Mouse (Mus musculus): ENCODE results near the gene Htr6. TPM values are rescaled to one million over a fixed set of nuclear protein-coding genes. Genes with fewer than 3 reads are reported as not detected.

Gene Htr6
- polyA plus RNA-seq, 1 experiment = not detected

- no peak for DNase-seq
- WGBS = 72% methylated on average over 3 of the region's 3 CpGs
Observed at GRCm38 (mm10) chr4:139020385-139020784, 55.0 kb downstream of the Htr6 start.

GRCm38 (mm10) chr4:139019413-139019812 lies 56.0 kb downstream of the Htr6 start:
- no peak overlapping the region for H3K27ac ChIP-seq (ENCODE audit: control insufficient read depth, insufficient read depth, low read length)
- DNase-seq = no peak
- H3K4me1 ChIP-seq (replicated peaks; ENCODE audit: control insufficient read depth, insufficient read depth, low read length) = no peaks in the 10 kb centered on the region
- TF ChIP-seq POLR2A (IDR thresholded peaks at IDR 0.05; ENCODE audit: control insufficient read depth, extremely low read depth, insufficient read depth, low read length, poor library complexity) (no peak), CTCF (IDR thresholded peaks at IDR 0.05; ENCODE audit: borderline replicate concordance, control insufficient read depth, extremely low read depth, insufficient read depth, low read length, poor library complexity) (no peak)
- no peaks in the 10 kb centered on the region for H3K36me3 ChIP-seq (ENCODE audit: control insufficient read depth, insufficient read depth, low read length)
- no peaks in the 10 kb centered on the region for H3K27me3 ChIP-seq (ENCODE audit: control insufficient read depth, insufficient read depth, low read length)
- 92% methylated on average over 13 of the region's 13 CpGs for WGBS
- no peak overlapping the region for H3K4me3 ChIP-seq (ENCODE audit: control insufficient read depth, insufficient read depth, low read length)

More at GRCm38 (mm10) chr4:139020385-139020784, 55.0 kb downstream of the Htr6 start:
- TF ChIP-seq CTCF (IDR thresholded peaks at IDR 0.05; ENCODE audit: borderline replicate concordance, control insufficient read depth, extremely low read depth, insufficient read depth, low read length, poor library complexity) = no peak
- TF ChIP-seq POLR2A (IDR thresholded peaks at IDR 0.05; ENCODE audit: control insufficient read depth, extremely low read depth, insufficient read depth, low read length, poor library complexity) = no peak
- Histone ChIP-seq H3K4me3 (ENCODE audit: control insufficient read depth, insufficient read depth, low read length) (no peak overlapping the region), H3K27ac (ENCODE audit: control insufficient read depth, insufficient read depth, low read length) (no peak overlapping the region), H3K4me1 (replicated peaks; ENCODE audit: control insufficient read depth, insufficient read depth, low read length) (no peaks in the 10 kb centered on the region), H3K27me3 (ENCODE audit: control insufficient read depth, insufficient read depth, low read length) (no peaks in the 10 kb centered on the region), H3K36me3 (ENCODE audit: control insufficient read depth, insufficient read depth, low read length) (no peaks in the 10 kb centered on the region)

GRCm38 (mm10) chr4:139018976-139019375 lies 56.4 kb downstream of the Htr6 start:
- DNase-seq = no peak
- H3K27me3 ChIP-seq (ENCODE audit: control insufficient read depth, insufficient read depth, low read length) = no peaks in the 10 kb centered on the region
- no peaks in the 10 kb centered on the region for H3K4me1 ChIP-seq (replicated peaks; ENCODE audit: control insufficient read depth, insufficient read depth, low read length)
- no peak overlapping the region for H3K27ac ChIP-seq (ENCODE audit: control insufficient read depth, insufficient read depth, low read length)
- TF ChIP-seq POLR2A (IDR thresholded peaks at IDR 0.05; ENCODE audit: control insufficient read depth, extremely low read depth, insufficient read depth, low read length, poor library complexity) (no peak), CTCF (IDR thresholded peaks at IDR 0.05; ENCODE audit: borderline replicate concordance, control insufficient read depth, extremely low read depth, insufficient read depth, low read length, poor library complexity) (no peak)
- no peak overlapping the region for H3K4me3 ChIP-seq (ENCODE audit: control insufficient read depth, insufficient read depth, low read length)
- no peaks in the 10 kb centered on the region for H3K36me3 ChIP-seq (ENCODE audit: control insufficient read depth, insufficient read depth, low read length)
- WGBS = 94% methylated on average over 4 of the region's 4 CpGs

- H3K27ac ChIP-seq (ENCODE audit: control insufficient read depth, insufficient read depth, low read length) = no peak overlapping the region
- H3K4me1 ChIP-seq (replicated peaks; ENCODE audit: control insufficient read depth, insufficient read depth, low read length) = no peaks in the 10 kb centered on the region
- no peak overlapping the region for H3K4me3 ChIP-seq (ENCODE audit: control insufficient read depth, insufficient read depth, low read length)
- DNase-seq = no peak
- TF ChIP-seq CTCF (IDR thresholded peaks at IDR 0.05; ENCODE audit: borderline replicate concordance, control insufficient read depth, extremely low read depth, insufficient read depth, low read length, poor library complexity) (no peak), POLR2A (IDR thresholded peaks at IDR 0.05; ENCODE audit: control insufficient read depth, extremely low read depth, insufficient read depth, low read length, poor library complexity) (no peak)
- 98% methylated on average over 14 of the region's 14 CpGs for WGBS
- no peaks in the 10 kb centered on the region for H3K27me3 ChIP-seq (ENCODE audit: control insufficient read depth, insufficient read depth, low read length)
- no peaks in the 10 kb centered on the region for H3K36me3 ChIP-seq (ENCODE audit: control insufficient read depth, insufficient read depth, low read length)
Observed at GRCm38 (mm10) chr4:139018388-139018787, 57.0 kb downstream of the Htr6 start.

GRCm38 (mm10) chr4:139014793-139015192 lies 60.6 kb downstream of the Htr6 start:
- H3K27ac ChIP-seq (ENCODE audit: control insufficient read depth, insufficient read depth, low read length) = no peak overlapping the region
- DNase-seq = no peak
- no peaks in the 10 kb centered on the region for H3K27me3 ChIP-seq (ENCODE audit: control insufficient read depth, insufficient read depth, low read length)
- no peak for TF ChIP-seq POLR2A (IDR thresholded peaks at IDR 0.05; ENCODE audit: control insufficient read depth, extremely low read depth, insufficient read depth, low read length, poor library complexity)
- TF ChIP-seq CTCF (IDR thresholded peaks at IDR 0.05; ENCODE audit: borderline replicate concordance, control insufficient read depth, extremely low read depth, insufficient read depth, low read length, poor library complexity) = peak; percentile 57; the same call in 1 of the 2 replicates
- H3K4me3 ChIP-seq (ENCODE audit: control insufficient read depth, insufficient read depth, low read length) = no peak overlapping the region
- no peaks in the 10 kb centered on the region for H3K4me1 ChIP-seq (replicated peaks; ENCODE audit: control insufficient read depth, insufficient read depth, low read length)
- WGBS = 92% methylated on average over 6 of the region's 6 CpGs
- H3K36me3 ChIP-seq (ENCODE audit: control insufficient read depth, insufficient read depth, low read length) = no peaks in the 10 kb centered on the region

- H3K27me3 ChIP-seq (ENCODE audit: control insufficient read depth, insufficient read depth, low read length) = no peaks in the 10 kb centered on the region
- WGBS = 93% methylated on average over 11 of the region's 11 CpGs
- H3K27ac ChIP-seq (ENCODE audit: control insufficient read depth, insufficient read depth, low read length) = no peak overlapping the region
- H3K36me3 ChIP-seq (ENCODE audit: control insufficient read depth, insufficient read depth, low read length) = no peaks in the 10 kb centered on the region
- DNase-seq = no peak
- TF ChIP-seq POLR2A (IDR thresholded peaks at IDR 0.05; ENCODE audit: control insufficient read depth, extremely low read depth, insufficient read depth, low read length, poor library complexity) (no peak), CTCF (IDR thresholded peaks at IDR 0.05; ENCODE audit: borderline replicate concordance, control insufficient read depth, extremely low read depth, insufficient read depth, low read length, poor library complexity) (no peak)
- H3K4me1 ChIP-seq (replicated peaks; ENCODE audit: control insufficient read depth, insufficient read depth, low read length) = no peaks in the 10 kb centered on the region
- no peak overlapping the region for H3K4me3 ChIP-seq (ENCODE audit: control insufficient read depth, insufficient read depth, low read length)
Observed at GRCm38 (mm10) chr4:139013281-139013680, 62.1 kb downstream of the Htr6 start.

GRCm38 (mm10) chr4:139011201-139011702 lies 64.1 kb downstream of the Htr6 start:
- Histone ChIP-seq H3K4me1 (replicated peaks; ENCODE audit: control insufficient read depth, insufficient read depth, low read length) (no peaks in the 10 kb centered on the region), H3K4me3 (ENCODE audit: control insufficient read depth, insufficient read depth, low read length) (no peak overlapping the region), H3K36me3 (ENCODE audit: control insufficient read depth, insufficient read depth, low read length) (no peaks in the 10 kb centered on the region), H3K27me3 (ENCODE audit: control insufficient read depth, insufficient read depth, low read length) (no peaks in the 10 kb centered on the region), H3K27ac (ENCODE audit: control insufficient read depth, insufficient read depth, low read length) (no peak overlapping the region)
- TF ChIP-seq CTCF (IDR thresholded peaks at IDR 0.05; ENCODE audit: borderline replicate concordance, control insufficient read depth, extremely low read depth, insufficient read depth, low read length, poor library complexity) (no peak), POLR2A (IDR thresholded peaks at IDR 0.05; ENCODE audit: control insufficient read depth, extremely low read depth, insufficient read depth, low read length, poor library complexity) (no peak)
- DNase-seq = no peak
- WGBS = over 99% methylated on average over 13 of the region's 13 CpGs

Other genes starting within 250 kb of the Htr6 start
- gene Pla2g5, start 212.1 kb downstream of the Htr6 start, polyA plus RNA-seq (2012; rRNA removed) = 1.1 and 11.5 TPM in 2 replicates
- gene Gm13030, start 201.6 kb downstream of the Htr6 start, polyA plus RNA-seq (2012; rRNA removed) = not detected in 2 replicates
- 1.1 and 1.6 TPM in 2 replicates for gene Pla2g2e, start 197.6 kb downstream of the Htr6 start, polyA plus RNA-seq (2012; rRNA removed)
- gene Otud3, start 161.6 kb downstream of the Htr6 start, polyA plus RNA-seq (2012; rRNA removed) = 8.9 and 9.5 TPM in 2 replicates
- 2.1 and 2.3 TPM in 2 replicates for gene Rnf186, start 108.5 kb downstream of the Htr6 start, polyA plus RNA-seq (2012; rRNA removed)
- gene Tmco4, start 102.7 kb downstream of the Htr6 start, polyA plus RNA-seq (2012; rRNA removed) = 30.2 and 30.7 TPM in 2 replicates
- gene Nbl1, start 17.4 kb upstream of the Htr6 start, polyA plus RNA-seq (2012; rRNA removed) = 35.7 and 36.3 TPM in 2 replicates
- gene Minos1, start 55.5 kb upstream of the Htr6 start, polyA plus RNA-seq (2012; rRNA removed) = 38.0 and 65.3 TPM in 2 replicates
- 167 and 213 TPM in 2 replicates for gene Capzb, start 117.3 kb upstream of the Htr6 start, polyA plus RNA-seq (2012; rRNA removed)
- gene Pqlc2, start 235.1 kb upstream of the Htr6 start, polyA plus RNA-seq (2012; rRNA removed) = 42.6 and 50.1 TPM in 2 replicates
- 29.5 and 33.3 TPM in 2 replicates for gene Akr7a5, start 235.2 kb upstream of the Htr6 start, polyA plus RNA-seq (2012; rRNA removed)